Mouse (Mus musculus): Measurements from ENCODE around the gene Phactr3.

DNA sequence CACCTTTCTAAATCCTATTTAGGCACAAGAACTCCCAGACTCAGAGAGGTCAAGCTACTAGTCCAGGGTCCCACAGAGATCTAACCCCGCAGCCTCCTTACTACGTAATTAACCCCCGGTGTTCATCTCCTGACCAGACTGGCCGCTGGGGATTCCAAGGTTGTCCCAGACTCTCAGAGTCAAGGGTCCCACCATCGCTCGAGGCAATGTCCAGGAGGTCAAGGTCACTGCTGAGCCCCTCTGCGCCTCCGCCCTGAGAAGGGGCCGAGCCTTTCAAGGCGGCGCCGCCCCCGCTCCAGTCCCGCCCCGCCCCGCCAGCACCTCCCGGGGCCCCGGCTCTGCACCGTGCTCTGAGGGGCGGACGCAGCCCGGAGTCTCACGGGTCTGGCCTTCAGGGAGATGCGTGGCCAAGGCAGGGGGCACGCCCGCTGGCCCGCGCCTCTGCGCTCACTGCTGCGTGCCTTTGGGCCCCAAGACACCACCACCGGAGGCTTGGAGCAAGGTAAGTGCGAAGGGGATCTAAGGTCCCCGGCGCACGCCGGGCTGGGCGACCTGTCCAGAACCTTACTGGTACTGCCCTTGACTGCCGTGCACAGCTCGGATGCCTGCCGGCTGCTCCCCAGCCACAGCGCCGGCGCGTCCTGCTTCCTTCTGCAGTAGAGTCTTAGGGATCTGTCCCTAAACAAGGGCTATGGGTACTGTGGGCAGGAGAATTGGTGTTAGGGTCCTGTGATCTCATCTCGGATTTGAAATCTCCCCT, at the start of gene Phactr3:
- no peak for TF ChIP-seq ELF1 (IDR thresholded peaks at IDR 0.05; ENCODE audit: low read depth, low read length)
- no peak for TF ChIP-seq POLR2A (IDR thresholded peaks at IDR 0.05; ENCODE audit: control insufficient read depth in 1 of 2, insufficient read depth in 1 of 2, low read depth in 1 of 2, low read length in 2 of 2, poor library complexity in 1 of 2)
- TF ChIP-seq MYB (IDR thresholded peaks at IDR 0.05; ENCODE audit: low read depth, low read length), result no peak
- TF ChIP-seq CTCF (IDR thresholded peaks at IDR 0.05 in 2 of 3, conservative IDR thresholded peaks at IDR 0.05 in 1 of 3; ENCODE audit: control insufficient read depth in 1 of 3, insufficient read depth in 1 of 3, low read depth in 2 of 3, low read length in 3 of 3, poor library complexity in 1 of 3, severe bottlenecking in 1 of 3), result no peak

Measured in MEL (cell line).